Mouse (Mus musculus) liver, embryonic 14.5 days (tissue): ENCODE data around the gene Pknox2. TPM values are rescaled to one million over a fixed set of nuclear protein-coding genes. Genes with fewer than 3 reads are reported as not detected.

Experiments used
- ATAC-seq: fragments of 200-750 bp; cut with Nextera tagmentation; 2 replicates; pipeline ENCODE4 v1.8.0; 2017; ENCODE audit warnings: moderate number of reproducible peaks, mild to moderate bottlenecking, moderate library complexity; ENCODE audit not compliant: insufficient read depth
- DNase-seq, 3 experiments: peaks; one replicate each; pipeline ENCODE4 v3.0.0-alpha.2; 2012 to 2013; ENCODE audit warnings: low read depth in 3 of 3, low spot score in 3 of 3
- H3K27ac ChIP-seq: fragments of 300-500 bp; sonication (generic); 2 replicates; pipeline ENCODE4 v1.5.1; 2014; ENCODE audit warnings: moderate library complexity, mild to moderate bottlenecking, control low read depth, inconsistent platforms
- H3K27me3 ChIP-seq: fragments of 300-500 bp; sonication (generic); 2 replicates; pipeline ENCODE4 v1.6.1; 2014; ENCODE audit warnings: mild to moderate bottlenecking, low read length, moderate library complexity; ENCODE audit not compliant: control insufficient read depth, insufficient read depth
- H3K36me3 ChIP-seq: fragments of 300-500 bp; sonication (generic); replicated peaks from 2 replicates; pipeline ENCODE4 v1.6.1; 2014; ENCODE audit warnings: low read depth; ENCODE audit not compliant: control insufficient read depth, insufficient read depth
- H3K4me1 ChIP-seq, 2 experiments: fragments of 200-500 bp in 1 of 2; fragments of 300-500 bp in 1 of 2; sonication (generic) in 1 of 2; replicated peaks; 2 replicates each; pipeline ENCODE4 v1.6.1; 2012 to 2014; ENCODE audit warnings: antibody characterized with exemption in 1 of 2, inconsistent platforms in 1 of 2, low read length in 1 of 2; ENCODE audit not compliant: control insufficient read depth in 2 of 2, insufficient read depth in 2 of 2
- H3K4me2 ChIP-seq: fragments of 300-500 bp; sonication (generic); 2 replicates; pipeline ENCODE4 v1.6.1; 2014; ENCODE audit warnings: low read depth, mild to moderate bottlenecking, control low read depth, moderate library complexity
- H3K4me3 ChIP-seq, 2 experiments: fragments of 200-500 bp in 1 of 2; fragments of 300-500 bp in 1 of 2; sonication (generic) in 1 of 2; 2 replicates each; pipeline ENCODE4 v1.5.1; 2012 to 2014; ENCODE audit warnings: low read depth in 2 of 2, low read length in 2 of 2, mild to moderate bottlenecking in 2 of 2, control low read depth in 1 of 2, inconsistent platforms in 1 of 2, moderate library complexity in 1 of 2; ENCODE audit not compliant: insufficient read depth in 1 of 2
- H3K9ac ChIP-seq: fragments of 300-500 bp; sonication (generic); replicated peaks from 2 replicates; pipeline ENCODE4 v1.6.1; 2014; ENCODE audit warnings: mild to moderate bottlenecking, control low read depth, moderate library complexity
- H3K9me3 ChIP-seq: fragments of 300-500 bp; sonication (generic); 2 replicates; pipeline ENCODE4 v1.6.1; 2016; ENCODE audit warnings: low read length, mixed read lengths; ENCODE audit not compliant: control insufficient read depth
- CTCF ChIP-seq: IDR thresholded peaks from 2 replicates; pipeline ENCODE4 v1.5.1; 2016; ENCODE audit warnings: antibody characterized with exemption, low read depth, control low read depth
- EP300 ChIP-seq: IDR thresholded peaks from 2 replicates; pipeline ENCODE4 v1.6.1; 2016; ENCODE audit warnings: antibody characterized with exemption, low read depth
- WGBS: fragments of 180-500 bp; shearing (Covaris S2); extraction: QIAGEN DNeasy Blood & Tissue Kit; methylation state at CpG from one replicate; pipeline ENCODE4 v1.1.7; 2014; ENCODE audit not compliant: insufficient replicate concordance; 5-methylcytosine and 5-hydroxymethylcytosine counted together
- polyA plus RNA-seq, 2 experiments: library from polyadenylated mRNA; depleted of rRNA in 1 of 2; stranded (reverse) in 1 of 2; unstranded in 1 of 2; fragments of >200 nt; fragmentation: Nextera tagmentation in 1 of 2; extraction: Ambion mirVana in 1 of 2; gene quantifications; 2 replicates each; pipeline versions ENCODE4 v1.2.1 to v1.2.3; 2012 to 2014

The Pknox2 gene
- polyA plus RNA-seq (2012; rRNA removed) (0.16 and 0.18 TPM in 2 replicates), polyA plus RNA-seq (2014; fragmentation: Nextera tagmentation; extraction: Ambion mirVana) (0.08 TPM in 1 of 2 replicates, not detected in the other)

DNA sequence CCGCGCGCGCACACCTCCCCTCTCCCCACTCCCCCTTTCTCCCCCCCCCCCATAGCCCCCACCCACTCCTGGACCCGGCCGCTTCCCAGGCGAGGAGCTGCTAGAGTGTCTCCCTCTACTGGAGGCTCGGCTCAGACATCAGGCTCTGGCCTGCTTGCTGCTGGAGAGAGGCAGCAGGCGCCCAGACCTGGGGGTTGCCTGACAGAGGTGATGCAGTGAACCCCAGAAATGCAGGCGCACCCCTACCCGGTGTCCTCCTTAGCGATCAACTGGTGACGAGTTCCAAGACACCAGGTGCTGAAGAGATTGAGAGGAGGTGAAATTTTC, at the start of gene Pknox2:
Gene Pknox2 (minus strand): TSS at position 49 of the 327 bp plus-strand sequence.
- peak within 1 kb of the TSS; percentile 34 to 46 for H3K4me3 ChIP-seq
- peaks cover 54% of the 10 kb centered on the region for H3K27me3 ChIP-seq
- DNase-seq (peak in 1 of 3 experiments; percentile 9), ATAC-seq (peak; percentile 70)
- no peaks in the 10 kb centered on the region for H3K36me3 ChIP-seq
- no peak within 1 kb of the TSS for H3K27ac ChIP-seq
- H3K4me1 ChIP-seq = no peaks in the 10 kb centered on the region; a peak in 1 of 4 replicates
- TF ChIP-seq EP300 = no peak
- TF ChIP-seq CTCF = peak; percentile 59
- no peak within 1 kb of the TSS for H3K9ac ChIP-seq
- no peaks in the 10 kb centered on the region for H3K9me3 ChIP-seq
- peak within 1 kb of the TSS; percentile 55 for H3K4me2 ChIP-seq
- WGBS = 3% methylated on average over 11 of the region's 13 CpGs

DNA sequence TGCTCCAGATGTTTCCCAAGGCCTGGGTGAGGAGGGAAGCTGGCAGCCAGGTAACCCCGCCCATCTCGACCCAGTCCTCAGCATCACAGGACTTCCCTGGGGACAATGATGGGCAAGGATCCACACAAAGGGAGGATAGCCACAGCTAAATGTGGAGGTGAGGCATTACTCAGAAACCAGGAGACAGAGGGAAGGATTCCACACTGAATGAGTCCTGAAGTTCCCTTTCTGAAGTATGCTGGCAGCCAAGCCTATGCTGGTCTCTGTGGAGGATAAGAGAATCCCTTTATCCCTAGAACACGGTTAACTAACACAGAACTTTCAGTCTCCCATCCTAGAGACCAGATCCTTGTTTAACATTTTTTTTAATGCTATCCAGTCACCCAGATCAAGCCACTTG, 40.8 kb upstream of the Pknox2 start:
- Histone ChIP-seq H3K27ac (no peak overlapping the region), H3K4me2 (no peak overlapping the region), H3K36me3 (no peaks in the 10 kb centered on the region), H3K4me3 (no peak overlapping the region), H3K4me1 (no peaks in the 10 kb centered on the region), H3K9ac (no peak overlapping the region), H3K27me3 (no peaks in the 10 kb centered on the region), H3K9me3 (no peaks in the 10 kb centered on the region)
- ATAC-seq = no peak
- TF ChIP-seq EP300 (no peak), CTCF (no peak)
- WGBS = 58% methylated on average over 3 of the region's 3 CpGs
- DNase-seq = no peak

DNA sequence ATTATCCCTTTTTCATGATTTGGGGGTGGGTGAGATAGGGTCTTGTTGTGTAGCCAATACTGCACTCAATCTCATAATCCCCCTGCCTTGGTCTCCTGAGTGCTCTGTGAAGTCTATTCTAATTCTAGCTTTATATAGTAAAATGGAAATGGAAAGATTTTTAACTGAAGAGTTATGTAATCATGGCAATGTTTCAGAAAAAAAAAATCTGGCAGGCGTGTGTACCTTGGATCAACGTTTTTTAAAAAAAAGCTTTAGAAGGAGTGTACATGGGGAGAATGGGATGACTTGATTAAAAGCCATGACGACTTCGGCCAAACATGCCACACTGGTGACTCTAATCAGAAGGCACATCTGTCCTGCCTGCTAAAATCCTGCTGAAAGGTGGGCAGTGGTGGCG, 40.2 kb upstream of the Pknox2 start:
- H3K4me2 ChIP-seq = no peak overlapping the region
- H3K4me1 ChIP-seq = no peaks in the 10 kb centered on the region
- no peak overlapping the region for H3K4me3 ChIP-seq
- ATAC-seq (no peak), DNase-seq (no peak)
- H3K27ac ChIP-seq = no peak overlapping the region
- H3K9me3 ChIP-seq = no peaks in the 10 kb centered on the region
- no peaks in the 10 kb centered on the region for H3K36me3 ChIP-seq
- 72% methylated on average over 5 of the region's 5 CpGs for WGBS
- no peak for TF ChIP-seq EP300
- H3K9ac ChIP-seq = no peak overlapping the region
- no peaks in the 10 kb centered on the region for H3K27me3 ChIP-seq

DNA sequence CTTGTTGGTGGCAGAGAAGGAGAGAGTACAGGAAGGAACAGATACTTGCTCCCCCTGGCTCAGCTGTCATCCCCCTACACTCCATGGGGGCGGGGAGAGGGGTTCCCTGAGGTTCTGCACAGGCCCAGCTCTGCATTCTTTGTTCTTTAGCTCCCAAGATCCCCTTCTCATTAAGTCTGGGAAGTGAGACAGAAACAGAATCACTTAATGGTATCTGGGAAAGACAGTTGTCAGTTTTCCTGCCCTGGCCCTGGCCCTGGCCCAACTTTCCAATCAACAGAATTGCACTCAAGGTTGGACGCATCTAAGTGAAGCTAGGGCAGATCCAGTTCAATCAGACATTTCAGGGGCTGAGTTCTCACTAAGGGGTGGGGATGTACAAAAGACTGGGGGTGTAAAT, 36.0 kb upstream of the Pknox2 start:
- no peaks in the 10 kb centered on the region for H3K36me3 ChIP-seq
- no peak overlapping the region for H3K4me2 ChIP-seq
- no peaks in the 10 kb centered on the region for H3K27me3 ChIP-seq
- ATAC-seq (no peak), DNase-seq (no peak)
- no peak overlapping the region for H3K4me3 ChIP-seq
- 59% methylated on average over 2 of the region's 2 CpGs for WGBS
- TF ChIP-seq CTCF (no peak), EP300 (no peak)
- H3K9me3 ChIP-seq = no peaks in the 10 kb centered on the region
- no peaks in the 10 kb centered on the region for H3K4me1 ChIP-seq
- H3K27ac ChIP-seq = no peak overlapping the region
- H3K9ac ChIP-seq = no peak overlapping the region

DNA sequence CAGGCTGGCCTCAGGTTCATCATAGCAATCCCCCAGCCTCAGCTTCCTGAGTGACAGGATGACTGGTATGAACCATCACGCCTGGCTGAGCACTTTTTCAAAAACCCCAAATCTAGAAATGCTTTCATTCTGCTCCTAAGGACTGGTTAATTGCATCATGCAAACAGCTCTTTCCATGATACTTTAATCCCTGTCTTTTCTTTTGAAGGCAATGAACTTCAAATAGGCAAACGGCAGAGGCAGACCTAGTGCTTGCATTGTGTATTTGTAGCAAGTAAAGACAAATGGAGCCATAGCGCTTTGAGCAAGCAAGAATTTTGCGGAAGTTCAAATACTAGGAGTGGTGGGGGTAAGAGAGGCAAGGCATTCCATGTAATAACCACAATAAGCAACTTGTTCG, 34.4 kb upstream of the Pknox2 start:
- ATAC-seq (no peak), DNase-seq (no peak)
- TF ChIP-seq CTCF = no peak
- TF ChIP-seq EP300 = no peak
- Histone ChIP-seq H3K4me1 (no peaks in the 10 kb centered on the region), H3K36me3 (no peaks in the 10 kb centered on the region), H3K9me3 (no peaks in the 10 kb centered on the region), H3K4me2 (no peak overlapping the region), H3K9ac (no peak overlapping the region), H3K4me3 (no peak overlapping the region), H3K27ac (no peak overlapping the region), H3K27me3 (no peaks in the 10 kb centered on the region)
- 61% methylated on average over 5 of the region's 5 CpGs for WGBS

DNA sequence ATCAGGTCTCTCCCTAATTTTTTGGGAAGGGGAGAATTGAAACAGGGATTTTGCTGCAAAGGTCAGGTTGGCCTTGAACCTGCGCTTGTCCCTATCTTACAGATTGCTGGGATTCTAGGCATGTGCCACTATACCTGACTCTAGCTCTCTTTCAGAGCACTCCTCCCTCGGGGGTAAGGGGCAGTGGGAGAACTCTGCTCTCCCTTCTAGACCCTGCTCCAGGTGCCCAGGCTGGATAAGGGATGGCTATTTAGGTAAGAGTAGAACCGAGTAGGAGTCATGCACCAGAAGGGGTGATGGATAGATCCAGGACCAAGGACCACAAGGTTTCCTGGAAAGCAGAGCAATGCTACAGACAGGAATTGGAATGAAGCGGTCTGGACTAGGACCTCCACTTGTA, 32.4 kb upstream of the Pknox2 start:
- Histone ChIP-seq H3K27ac (no peak overlapping the region), H3K9ac (no peak overlapping the region), H3K4me2 (no peak overlapping the region), H3K27me3 (no peaks in the 10 kb centered on the region), H3K4me3 (no peak overlapping the region), H3K9me3 (no peaks in the 10 kb centered on the region), H3K4me1 (no peaks in the 10 kb centered on the region), H3K36me3 (no peaks in the 10 kb centered on the region)
- no peak for TF ChIP-seq CTCF
- no peak for TF ChIP-seq EP300
- WGBS = 57% methylated on average over 4 of the region's 4 CpGs
- DNase-seq (no peak), ATAC-seq (no peak)
